Mouse (Mus musculus): ENCODE measurements around the gene Apeh. TPM values are rescaled to one million over a fixed set of nuclear protein-coding genes. Genes with fewer than 3 reads are reported as not detected.

The Apeh gene
- polyA plus RNA-seq, 1 experiment: 41.1 TPM

- Histone ChIP-seq H3K27ac (replicated peaks; ENCODE audit: low read depth, low read length) (no peak overlapping the region), H3K4me3 (ENCODE audit: insufficient read depth, low read depth, low read length) (no peak overlapping the region), H3K4me1 (ENCODE audit: control insufficient read depth, insufficient read depth, insufficient read length, low read length) (no peaks in the 10 kb centered on the region)
Observed at GRCm38 (mm10) chr9:108106090-108106489, 11.7 kb upstream of the Apeh start.

GRCm38 (mm10) chr9:108105549-108105863 is 11.1 kb upstream of the Apeh start:
- Histone ChIP-seq H3K27ac (replicated peaks; ENCODE audit: low read depth, low read length) (no peak overlapping the region), H3K4me3 (ENCODE audit: insufficient read depth, low read depth, low read length) (no peak overlapping the region), H3K4me1 (ENCODE audit: control insufficient read depth, insufficient read depth, insufficient read length, low read length) (no peaks in the 10 kb centered on the region)

DNA sequence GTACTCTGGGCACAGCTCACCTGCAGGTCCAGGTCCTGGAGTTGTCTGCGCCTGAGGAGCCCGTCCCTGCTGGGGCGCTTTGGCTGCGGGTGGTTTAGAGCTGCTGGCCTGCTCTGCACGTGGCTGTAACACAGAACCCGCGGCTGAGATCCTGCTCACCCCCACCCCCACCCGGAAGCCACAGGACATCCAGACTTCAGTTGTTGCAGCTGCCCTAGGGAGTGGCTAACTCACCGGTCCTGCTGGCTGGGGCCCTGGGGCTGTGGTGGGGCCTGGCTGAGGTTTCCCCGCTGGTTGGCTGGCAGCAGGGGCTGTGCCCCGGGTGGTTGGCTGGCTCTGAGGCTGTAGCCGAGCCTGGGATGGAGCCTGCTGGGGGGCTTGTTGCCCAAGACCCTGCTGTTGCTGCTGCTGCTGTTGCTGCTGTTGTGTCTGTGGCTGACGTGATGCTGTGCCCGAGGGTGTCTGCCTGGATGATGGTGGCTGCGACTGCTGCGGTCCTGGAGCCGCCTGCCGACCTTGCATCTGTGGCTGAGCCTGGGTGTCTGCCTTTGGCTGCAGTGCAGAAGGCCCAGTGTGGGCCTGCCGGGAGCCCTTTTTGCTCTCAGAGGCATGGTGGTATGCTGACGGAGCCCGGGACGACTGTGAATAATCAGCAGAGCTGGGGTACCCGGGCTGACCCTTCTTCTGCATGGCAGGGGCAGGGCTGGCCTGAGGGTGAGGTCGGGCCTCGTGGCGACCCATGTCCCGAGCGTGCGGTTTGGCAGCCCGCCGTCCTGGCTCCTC is 10.6 kb upstream of the Apeh start:
- no peaks in the 10 kb centered on the region for H3K4me1 ChIP-seq (ENCODE audit: control insufficient read depth, insufficient read depth, insufficient read length, low read length)
- no peak overlapping the region for H3K4me3 ChIP-seq (ENCODE audit: insufficient read depth, low read depth, low read length)
- no peak overlapping the region for H3K27ac ChIP-seq (replicated peaks; ENCODE audit: low read depth, low read length)

GRCm38 (mm10) chr9:108099619-108100018 is 5.2 kb upstream of the Apeh start:
- H3K27ac ChIP-seq (replicated peaks; ENCODE audit: low read depth, low read length): no peak overlapping the region
- H3K4me1 ChIP-seq (ENCODE audit: control insufficient read depth, insufficient read depth, insufficient read length, low read length): no peaks in the 10 kb centered on the region
- no peak overlapping the region for H3K4me3 ChIP-seq (ENCODE audit: insufficient read depth, low read depth, low read length)

DNA sequence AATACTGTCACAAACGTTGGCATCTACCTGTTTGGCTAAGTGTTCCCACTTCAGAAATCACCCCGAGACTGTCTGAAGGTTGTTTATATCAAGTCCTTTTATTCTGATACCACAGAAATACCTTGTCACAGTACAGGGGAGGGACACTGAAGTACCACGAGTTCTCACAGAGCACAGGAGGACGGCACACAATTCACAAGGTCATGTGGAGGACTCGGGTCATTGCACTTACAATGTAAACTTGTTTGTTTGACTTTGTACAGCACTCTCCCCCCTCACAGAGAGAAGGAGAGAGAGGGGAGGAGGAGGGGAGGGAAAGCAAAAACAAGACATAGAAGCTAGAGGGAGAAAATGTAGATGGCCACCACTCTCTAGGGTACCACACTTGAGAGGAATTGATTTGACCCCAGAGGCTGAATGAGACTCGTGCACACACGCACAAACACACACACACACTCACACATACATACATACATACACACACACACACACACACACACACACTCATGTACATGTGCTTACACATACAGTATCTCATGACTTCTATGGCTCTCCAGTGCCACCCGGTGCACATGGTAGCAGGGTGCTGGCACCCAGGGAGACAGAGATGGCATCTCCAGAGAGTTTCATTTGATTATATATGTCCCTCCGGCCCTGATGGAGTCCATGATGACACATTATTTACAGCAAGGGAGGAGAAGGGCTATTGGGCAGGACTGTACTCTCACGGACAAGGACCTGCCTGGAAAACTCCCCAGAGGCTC is 1.7 kb upstream of the Apeh start:
- no peak overlapping the region for H3K27ac ChIP-seq (replicated peaks; ENCODE audit: low read depth, low read length)
- H3K4me1 ChIP-seq (ENCODE audit: control insufficient read depth, insufficient read depth, insufficient read length, low read length): no peaks in the 10 kb centered on the region; the same call in 1 of the 2 replicates
- H3K4me3 ChIP-seq (ENCODE audit: insufficient read depth, low read depth, low read length): no peak overlapping the region

- H3K4me1 ChIP-seq (ENCODE audit: control insufficient read depth, insufficient read depth, insufficient read length, low read length): no peaks in the 10 kb centered on the region; the same call in 1 of the 2 replicates
- no peak overlapping the region for H3K27ac ChIP-seq (replicated peaks; ENCODE audit: low read depth, low read length)
- H3K4me3 ChIP-seq (ENCODE audit: insufficient read depth, low read depth, low read length): peak overlapping the region; percentile 63; the same call in 1 of the 2 replicates
Observed at GRCm38 (mm10) chr9:108095518-108095917, 1.1 kb upstream of the Apeh start.

DNA sequence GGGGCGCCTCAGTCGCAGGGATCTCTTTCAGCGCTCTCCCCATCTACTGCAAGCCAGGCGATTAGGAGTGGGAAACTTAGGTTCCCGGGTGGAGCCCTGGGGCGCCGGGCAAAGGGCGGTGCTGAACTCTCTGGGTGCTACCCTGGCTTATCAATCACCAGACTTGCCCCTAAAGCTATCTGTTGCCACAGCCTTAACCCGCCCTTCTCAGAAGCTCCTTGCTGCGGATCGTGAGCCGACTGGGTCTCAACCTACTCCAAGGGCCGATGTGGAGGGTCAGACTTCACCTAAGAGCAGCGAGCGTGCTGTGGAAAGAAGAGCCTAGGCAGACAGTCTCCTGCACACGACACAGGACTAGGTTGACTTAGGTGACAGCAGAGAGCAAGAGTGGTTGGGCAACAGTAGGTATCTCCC is 599 bp upstream of the Apeh start:
- no peak overlapping the region for H3K27ac ChIP-seq (replicated peaks; ENCODE audit: low read depth, low read length)
- H3K4me1 ChIP-seq (ENCODE audit: control insufficient read depth, insufficient read depth, insufficient read length, low read length): no peaks in the 10 kb centered on the region; the same call in 1 of the 2 replicates

GRCm38 (mm10) chr9:108093586-108093985 is 820 bp downstream of the Apeh start:
- Histone ChIP-seq H3K27ac (replicated peaks; ENCODE audit: low read depth, low read length) (no peak overlapping the region), H3K4me3 (ENCODE audit: insufficient read depth, low read depth, low read length) (peak overlapping the region; percentile 80), H3K4me1 (ENCODE audit: control insufficient read depth, insufficient read depth, insufficient read length, low read length) (no peaks in the 10 kb centered on the region; the same call in 1 of the 2 replicates)

More for the DNA sequence above, 599 bp upstream of the Apeh start:
- peak overlapping the region; percentile 63 for H3K4me3 ChIP-seq (ENCODE audit: insufficient read depth, low read depth, low read length)

- no peak overlapping the region for H3K27ac ChIP-seq (replicated peaks; ENCODE audit: low read depth, low read length)
- no peak overlapping the region for H3K4me3 ChIP-seq (ENCODE audit: insufficient read depth, low read depth, low read length)
- no peaks in the 10 kb centered on the region; the same call in 1 of the 2 replicates for H3K4me1 ChIP-seq (ENCODE audit: control insufficient read depth, insufficient read depth, insufficient read length, low read length)
Observed at GRCm38 (mm10) chr9:108090611-108091120, 3.7 kb downstream of the Apeh start.

DNA sequence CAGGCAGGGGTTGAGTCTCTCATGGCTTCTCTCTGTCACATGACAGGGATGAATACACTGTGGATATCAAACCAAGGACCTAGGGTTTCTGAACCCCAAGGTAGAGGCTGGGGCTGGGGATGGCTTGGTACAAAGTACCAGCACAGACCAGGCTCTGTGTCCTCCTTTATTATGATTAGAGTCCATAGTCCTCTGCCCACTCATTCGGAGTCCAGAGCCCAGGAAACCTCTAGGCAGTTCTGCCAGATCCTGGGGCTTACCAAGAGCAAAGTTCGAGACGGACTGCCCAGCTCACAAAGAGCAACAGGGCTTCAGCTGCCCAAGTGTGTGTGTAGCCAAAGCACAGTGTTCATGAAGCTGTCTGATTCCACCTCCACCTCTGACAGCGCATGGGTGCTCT is 9.1 kb downstream of the Apeh start:
- no peaks in the 10 kb centered on the region for H3K4me1 ChIP-seq (ENCODE audit: control insufficient read depth, insufficient read depth, insufficient read length, low read length)
- no peak overlapping the region for H3K27ac ChIP-seq (replicated peaks; ENCODE audit: low read depth, low read length)
- no peak overlapping the region for H3K4me3 ChIP-seq (ENCODE audit: insufficient read depth, low read depth, low read length)

- Histone ChIP-seq H3K4me1 (ENCODE audit: control insufficient read depth, insufficient read depth, insufficient read length, low read length) (no peaks in the 10 kb centered on the region), H3K27ac (replicated peaks; ENCODE audit: low read depth, low read length) (no peak overlapping the region), H3K4me3 (ENCODE audit: insufficient read depth, low read depth, low read length) (no peak overlapping the region)
Observed at GRCm38 (mm10) chr9:108083561-108083960, 10.8 kb downstream of the Apeh start.

- peaks cover 5% of the 10 kb centered on the region; the same call in 1 of the 2 replicates for H3K4me1 ChIP-seq (ENCODE audit: control insufficient read depth, insufficient read depth, insufficient read length, low read length)
- H3K27ac ChIP-seq (replicated peaks; ENCODE audit: low read depth, low read length): no peak within 1 kb of the TSS
- no peak within 1 kb of the TSS for H3K4me3 ChIP-seq (ENCODE audit: insufficient read depth, low read depth, low read length)
Observed at GRCm38 (mm10) chr9:108082988-108083431, 11.4 kb downstream of the Apeh start, which contains the start of gene Rnf123. TSS of gene Rnf123 (minus strand) at chr9:108083346.

DNA sequence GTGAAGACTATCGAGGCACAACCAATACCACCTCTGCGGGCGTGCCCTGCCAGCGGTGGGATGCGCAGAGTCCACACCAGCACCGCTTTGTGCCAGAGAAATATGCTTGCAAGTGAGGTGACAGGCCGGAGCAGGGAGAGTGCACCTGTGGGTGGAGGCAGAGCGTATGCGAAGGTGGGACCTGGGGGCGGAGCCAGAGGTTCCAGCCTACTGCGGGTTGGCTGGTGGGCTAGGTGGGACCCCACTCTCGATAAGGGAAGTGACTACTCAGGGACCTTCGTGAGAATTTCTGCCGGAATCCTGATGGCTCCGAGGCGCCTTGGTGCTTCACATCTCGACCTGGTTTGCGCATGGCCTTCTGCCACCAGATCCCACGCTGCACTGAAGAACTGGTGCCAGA is 11.9 kb downstream of the Apeh start:
- no peak overlapping the region for H3K27ac ChIP-seq (replicated peaks; ENCODE audit: low read depth, low read length)
- H3K4me1 ChIP-seq (ENCODE audit: control insufficient read depth, insufficient read depth, insufficient read length, low read length): peaks cover 5% of the 10 kb centered on the region; the same call in 1 of the 2 replicates
- no peak overlapping the region for H3K4me3 ChIP-seq (ENCODE audit: insufficient read depth, low read depth, low read length)

DNA sequence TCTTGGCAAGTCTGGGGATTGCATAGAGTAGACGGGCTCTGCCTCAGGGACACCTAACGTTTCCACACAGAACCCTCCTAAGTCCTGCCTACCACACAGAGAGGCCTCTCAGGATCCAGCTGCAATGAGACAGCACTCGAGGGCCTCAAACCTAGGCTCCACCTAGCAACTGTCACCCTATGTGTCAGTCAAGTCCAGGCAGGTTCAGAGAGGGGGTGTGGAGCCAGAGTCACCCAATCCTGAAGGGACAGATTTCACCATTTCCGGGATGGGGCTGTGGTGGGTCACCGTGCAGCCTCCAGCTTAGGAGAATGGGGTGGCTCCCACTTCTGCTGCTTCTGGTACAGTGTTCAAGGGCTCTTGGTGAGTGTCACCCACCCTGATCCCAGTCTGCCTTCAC is 14.2 kb downstream of the Apeh start, which contains the start of gene Mst1:
TSS of gene Mst1 (plus strand) at position 269 of the 400 bp plus-strand sequence.
- H3K4me1 ChIP-seq (ENCODE audit: control insufficient read depth, insufficient read depth, insufficient read length, low read length): peaks cover 5% of the 10 kb centered on the region; the same call in 1 of the 2 replicates
- no peak within 1 kb of the TSS for H3K27ac ChIP-seq (replicated peaks; ENCODE audit: low read depth, low read length)
- H3K4me3 ChIP-seq (ENCODE audit: insufficient read depth, low read depth, low read length): peak within 1 kb of the TSS; percentile 93
